Mouse (Mus musculus) ES-E14 (cell line): Measurements from ENCODE around the gene Dmrt2. TPM values are rescaled to one million over a fixed set of nuclear protein-coding genes. Genes with fewer than 3 reads are reported as not detected.

ENCODE experiments used
- DNase-seq: peaks from one replicate; pipeline ENCODE4 v3.0.0-alpha.2; 2013; ENCODE audit warnings: low read depth, low spot score
- H3K27ac ChIP-seq: 2 replicates; pipeline ENCODE4 v1.5.1; 2012; ENCODE audit warnings: low read depth, mild to moderate bottlenecking, low read length, moderate library complexity, mixed read lengths; ENCODE audit not compliant: poor library complexity, insufficient read depth, severe bottlenecking
- H3K36me3 ChIP-seq: 2 replicates; pipeline ENCODE4 v1.6.1; 2012; ENCODE audit warnings: mild to moderate bottlenecking, low read length, moderate library complexity, mixed read lengths; ENCODE audit not compliant: control insufficient read depth, poor library complexity, insufficient read depth, severe bottlenecking
- H3K4me1 ChIP-seq, 2 experiments: fragments of 150-350 bp in 1 of 2; sonication (generic) in 1 of 2; 2 replicates each; pipeline ENCODE4 v1.6.1; 2012; ENCODE audit warnings: low read length in 2 of 2, mild to moderate bottlenecking in 1 of 2, mixed read lengths in 1 of 2; ENCODE audit not compliant: control insufficient read depth in 2 of 2, insufficient read depth in 2 of 2, poor library complexity in 1 of 2
- H3K4me3 ChIP-seq, 2 experiments: fragments of 150-350 bp in 1 of 2; sonication (generic) in 1 of 2; 2 replicates each; pipeline ENCODE4 v1.5.1; 2012; ENCODE audit warnings: low read length in 2 of 2, low read depth in 1 of 2, mild to moderate bottlenecking in 1 of 2, mixed read lengths in 1 of 2; ENCODE audit not compliant: insufficient read depth in 1 of 2, poor library complexity in 1 of 2, severe bottlenecking in 1 of 2
- H3K9ac ChIP-seq: 2 replicates; pipeline ENCODE4 v1.6.1; 2012; ENCODE audit warnings: low read depth, mild to moderate bottlenecking, low read length, mixed read lengths; ENCODE audit not compliant: poor library complexity, insufficient read depth, severe bottlenecking
- H3K9me3 ChIP-seq: fragments of 150-350 bp; sonication (generic); 2 replicates; pipeline ENCODE4 v1.6.1; 2012; ENCODE audit warnings: low read depth, mild to moderate bottlenecking, low read length; ENCODE audit not compliant: control insufficient read depth, insufficient read depth
- CHD2 ChIP-seq: IDR thresholded peaks from 2 replicates; pipeline ENCODE4 v1.6.1; 2014; ENCODE audit warnings: mild to moderate bottlenecking, low read depth, low read length, inconsistent platforms
- HCFC1 ChIP-seq: IDR thresholded peaks from 2 replicates; pipeline ENCODE4 v1.6.1; 2012; ENCODE audit warnings: low read length, inconsistent platforms, borderline replicate concordance; ENCODE audit not compliant: insufficient read depth
- MAFK ChIP-seq: IDR thresholded peaks from 2 replicates; pipeline ENCODE4 v1.6.1; 2014; ENCODE audit warnings: mild to moderate bottlenecking, low read depth, low read length, inconsistent platforms; ENCODE audit not compliant: insufficient read depth
- ZC3H11A ChIP-seq: IDR thresholded peaks from 2 replicates; pipeline ENCODE4 v1.6.1; 2012; ENCODE audit warnings: low read depth, mild to moderate bottlenecking, inconsistent platforms, low read length, borderline replicate concordance
- ZNF384 ChIP-seq: IDR thresholded peaks from 2 replicates; pipeline ENCODE4 v1.6.1; 2012; ENCODE audit warnings: low read depth, low read length, inconsistent platforms
- in situ Hi-C, 2 experiments: fragments of 600-800 bp; cut with MboI; formaldehyde crosslinking; loops; one replicate each; pipeline ENCODE4 v1.15.1; 2025; ENCODE audit warnings: low sequenced_read_pairs in 2 of 2, inconsistent platforms in 1 of 2; ENCODE audit not compliant: unreplicated experiment in 2 of 2
- total RNA-seq: library from RNA; depleted of rRNA; stranded (reverse); fragments of 300-350 nt; gene quantifications from 2 replicates; pipeline ENCODE4 v1.2.3, GENCODE M21; 2012

The Dmrt2 gene
- total RNA-seq, 1 experiment: 0.31 TPM

- no peak for DNase-seq
- H3K36me3 ChIP-seq: no peaks in the 10 kb centered on the region
- H3K9ac ChIP-seq: no peak overlapping the region
- in situ Hi-C loops: no loop called here
- no peak overlapping the region for H3K4me3 ChIP-seq
- no peaks in the 10 kb centered on the region for H3K4me1 ChIP-seq
- TF ChIP-seq ZNF384 (no peak), MAFK (no peak), ZC3H11A (no peak), HCFC1 (no peak), CHD2 (no peak)
- H3K27ac ChIP-seq: no peak overlapping the region
- no peaks in the 10 kb centered on the region for H3K9me3 ChIP-seq
These were observed 19.7 kb upstream of the Dmrt2 start for GRCm38 (mm10) chr19:25652560-25652959.

- in situ Hi-C loops: no loop called here
- H3K9ac ChIP-seq: no peak overlapping the region
- no peak overlapping the region for H3K4me3 ChIP-seq
- DNase-seq: no peak
- no peaks in the 10 kb centered on the region for H3K36me3 ChIP-seq
- no peaks in the 10 kb centered on the region for H3K4me1 ChIP-seq
- H3K27ac ChIP-seq: no peak overlapping the region
- H3K9me3 ChIP-seq: no peaks in the 10 kb centered on the region
- TF ChIP-seq ZC3H11A: no peak
- no peak for TF ChIP-seq CHD2
- TF ChIP-seq ZNF384: no peak
- TF ChIP-seq HCFC1: no peak
- no peak for TF ChIP-seq MAFK
These were observed 18.0 kb upstream of the Dmrt2 start for GRCm38 (mm10) chr19:25654034-25654749.

- Histone ChIP-seq H3K36me3 (no peaks in the 10 kb centered on the region), H3K4me3 (peak overlapping the region; percentile 11 to 33; a peak in 3 of 4 replicates), H3K9me3 (no peaks in the 10 kb centered on the region), H3K9ac (no peak overlapping the region), H3K27ac (no peak overlapping the region), H3K4me1 (peaks cover 0 to 2% of the 10 kb centered on the region in 2 experiments; a peak in 1 of 4 replicates)
- in situ Hi-C loops: loop anchor here in 1 of 2 experiments (5.0 kb wide), 1 partner anchor 942 kb away; the partner anchor contains the start of gene Smarca2
- DNase-seq: no peak
- TF ChIP-seq CHD2: no peak
- peak; percentile 36; the same call in 1 of the 2 replicates for TF ChIP-seq ZNF384
These were observed 6.5 kb upstream of the Dmrt2 start for GRCm38 (mm10) chr19:25665486-25666339.

- H3K36me3 ChIP-seq: no peaks in the 10 kb centered on the region
- no peak overlapping the region for H3K27ac ChIP-seq
- no peak overlapping the region for H3K9ac ChIP-seq
- DNase-seq: no peak
- peaks cover 0 to 2% of the 10 kb centered on the region in 2 experiments; a peak in 1 of 4 replicates for H3K4me1 ChIP-seq
- TF ChIP-seq ZC3H11A: no peak
- no peak for TF ChIP-seq CHD2
- no peak for TF ChIP-seq HCFC1
- TF ChIP-seq MAFK: no peak
- TF ChIP-seq ZNF384: no peak
- in situ Hi-C loops: loop anchor here in 1 of 2 experiments (5.0 kb wide), 1 partner anchor 939 kb away; the partner anchor contains the start of gene Smarca2
- no peaks in the 10 kb centered on the region for H3K9me3 ChIP-seq
- H3K4me3 ChIP-seq: no peak overlapping the region
These were observed 4.4 kb upstream of the Dmrt2 start for GRCm38 (mm10) chr19:25667836-25668235.
